Mouse (Mus musculus) G1E-ER4 (cell line): ENCODE results near the gene Far2. TPM values are rescaled to one million over a fixed set of nuclear protein-coding genes. Genes with fewer than 3 reads are reported as not detected.

Source experiments
- GATA1 ChIP-seq: IDR thresholded peaks from one replicate; pipeline ENCODE4 v1.8.0; 2012; ENCODE audit warnings: low read length, inconsistent platforms
- polyA plus RNA-seq: library from polyadenylated mRNA; stranded (reverse); fragments of >175 nt; gene quantifications from 2 replicates; pipeline ENCODE4 v1.2.3, GENCODE M21; 2012

Gene Far2
- polyA plus RNA-seq = 0.02 and 0.04 TPM in 2 replicates

DNA sequence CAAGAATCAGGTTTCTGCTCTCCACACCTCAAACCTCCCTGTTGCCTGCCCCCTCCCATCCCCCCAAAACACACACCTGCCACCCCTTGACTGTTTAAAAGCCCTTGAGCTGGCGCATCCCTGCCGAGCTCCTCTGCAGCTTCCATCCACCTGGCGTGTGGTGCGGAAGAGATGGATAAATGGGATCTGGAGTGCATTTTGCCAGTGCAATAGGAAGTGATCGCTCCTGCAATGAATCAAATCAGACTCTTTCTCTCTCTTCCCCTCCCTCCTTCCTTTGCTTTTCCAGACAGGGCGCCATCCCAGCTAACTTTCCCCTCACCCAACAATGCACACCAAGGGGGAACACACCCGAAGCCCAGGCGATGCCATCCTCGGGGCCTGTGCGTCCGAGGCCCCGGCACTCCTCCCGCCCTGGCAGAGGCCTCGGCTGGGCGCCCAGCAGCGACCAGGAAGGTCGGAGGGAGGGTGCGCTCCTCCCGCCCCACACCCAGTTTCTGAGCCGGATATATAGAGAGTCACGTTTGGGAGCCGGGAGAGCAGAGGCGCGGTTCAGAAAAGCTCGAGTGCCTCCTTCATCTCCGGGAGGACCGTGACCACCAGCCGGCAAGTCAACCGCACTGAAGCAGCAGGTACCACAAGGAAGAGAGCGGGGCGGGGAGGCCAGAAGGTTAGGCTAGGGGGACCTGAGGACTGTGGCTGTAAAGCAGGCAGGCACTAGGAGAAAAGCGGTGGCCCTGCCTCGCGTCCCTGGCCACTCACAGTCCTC lies at the start of gene Far2:
Gene Far2 (plus strand): TSS at position 379 of the 769 bp plus-strand sequence.
- no peak for TF ChIP-seq GATA1

DNA sequence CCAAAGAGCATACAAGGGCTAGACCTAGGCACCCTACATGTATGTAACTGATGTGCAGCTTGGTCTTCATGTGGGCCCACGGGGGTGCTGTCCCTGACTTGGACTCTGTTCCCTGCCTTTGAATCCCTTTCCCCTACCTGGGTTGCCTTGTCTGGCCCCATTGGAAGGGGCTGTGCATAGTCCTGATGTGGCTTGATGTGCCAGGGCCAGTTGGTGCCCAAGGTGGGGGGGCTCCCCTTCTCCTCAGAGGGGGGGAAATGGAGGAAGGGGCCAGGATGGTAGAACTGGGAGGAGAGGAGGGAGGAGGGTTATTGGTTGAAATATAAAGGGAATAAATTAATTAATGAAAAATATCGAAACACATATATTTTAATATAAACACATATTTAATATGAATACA lies 46.6 kb upstream of the Far2 start:
- no peak for TF ChIP-seq GATA1

DNA sequence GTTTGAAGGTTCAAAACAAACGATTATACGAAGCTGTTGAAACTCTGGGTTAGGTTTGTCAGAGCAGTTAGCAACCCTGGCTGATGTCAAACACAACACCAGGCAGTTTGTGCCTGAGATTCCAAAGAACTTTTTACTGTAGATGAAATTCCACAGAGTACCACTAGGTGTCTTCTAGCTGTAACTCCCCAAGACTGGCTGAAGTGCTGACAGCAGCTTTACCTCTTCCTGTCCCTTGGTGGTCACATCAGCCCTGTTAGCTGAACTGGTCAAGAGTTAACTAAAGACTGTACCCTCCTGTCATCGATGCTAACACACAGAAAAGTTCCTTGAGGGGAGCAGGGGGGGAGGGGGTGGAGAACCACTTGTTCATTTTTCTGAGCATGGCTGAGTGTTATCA lies 46.0 kb upstream of the Far2 start:
- TF ChIP-seq GATA1 = no peak

DNA sequence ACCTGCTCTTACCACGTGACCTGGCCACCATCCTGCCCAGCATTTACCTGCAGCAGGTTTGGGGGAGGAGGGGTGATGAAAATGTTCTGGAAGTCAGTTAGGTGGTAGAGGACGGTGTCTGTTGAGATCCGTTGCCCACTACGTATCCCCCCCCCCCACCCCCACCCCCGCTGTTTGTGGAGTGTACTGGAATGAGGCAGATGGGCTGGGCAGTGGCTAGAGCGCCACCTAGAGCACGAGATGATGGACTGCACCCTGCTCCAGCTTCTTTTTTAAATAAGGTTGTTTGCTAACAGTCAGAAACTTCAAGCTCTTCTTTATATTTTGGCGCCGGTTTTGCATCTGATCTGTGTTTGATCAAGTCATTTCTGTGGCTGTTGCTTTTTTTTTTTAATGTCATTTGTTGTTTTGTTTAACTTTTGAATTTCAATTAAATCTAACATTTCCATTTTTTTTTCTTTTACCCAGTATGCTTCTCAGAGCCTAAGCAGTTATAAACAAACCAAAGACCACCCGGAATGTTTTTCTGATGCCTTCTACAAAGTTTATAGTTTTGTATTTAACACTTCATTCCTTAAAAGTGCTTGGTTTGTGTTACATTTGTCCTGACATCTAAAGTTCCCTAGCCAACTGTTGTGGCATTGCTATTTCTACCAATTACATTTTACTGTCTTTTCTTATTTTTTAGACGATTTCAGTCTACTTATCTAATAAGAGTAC lies 40.8 kb upstream of the Far2 start:
- TF ChIP-seq GATA1 = no peak

DNA sequence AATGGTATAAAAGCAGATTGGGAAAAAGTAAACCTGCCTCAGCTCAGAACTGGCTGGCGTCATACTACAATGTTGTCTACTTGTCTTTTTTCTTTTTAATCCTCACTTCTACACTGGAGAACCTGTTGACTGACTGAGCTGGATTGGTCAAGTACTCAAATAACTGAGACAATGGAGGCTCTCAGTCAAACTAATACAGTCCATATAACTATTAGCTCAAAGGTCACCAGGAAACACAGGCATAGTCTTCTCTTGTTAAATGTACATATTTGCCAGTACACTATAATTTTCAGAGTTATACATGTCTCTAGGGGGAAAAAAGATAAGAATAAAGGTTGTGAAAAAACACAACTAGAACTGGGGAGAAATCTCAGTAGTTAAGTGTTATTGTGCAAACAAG lies 6.3 kb upstream of the Far2 start:
- TF ChIP-seq GATA1 = no peak

DNA sequence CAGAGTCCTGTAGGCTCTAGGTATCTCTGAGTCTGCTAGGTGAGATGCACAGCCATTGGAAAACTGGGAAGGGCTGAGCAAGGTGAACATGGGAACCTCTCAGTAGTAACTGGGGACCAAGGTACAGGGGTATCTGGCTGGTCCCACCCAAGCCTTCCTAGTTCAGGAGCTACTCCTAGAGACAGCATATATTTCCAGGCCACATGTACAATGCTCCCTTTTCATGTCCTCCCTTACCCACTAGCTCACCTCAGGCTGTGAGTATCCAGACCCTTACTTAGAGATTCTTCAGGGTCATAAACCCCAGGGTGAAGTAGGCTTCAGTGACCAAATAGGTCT lies 560 bp downstream of the Far2 start:
- no peak for TF ChIP-seq GATA1

DNA sequence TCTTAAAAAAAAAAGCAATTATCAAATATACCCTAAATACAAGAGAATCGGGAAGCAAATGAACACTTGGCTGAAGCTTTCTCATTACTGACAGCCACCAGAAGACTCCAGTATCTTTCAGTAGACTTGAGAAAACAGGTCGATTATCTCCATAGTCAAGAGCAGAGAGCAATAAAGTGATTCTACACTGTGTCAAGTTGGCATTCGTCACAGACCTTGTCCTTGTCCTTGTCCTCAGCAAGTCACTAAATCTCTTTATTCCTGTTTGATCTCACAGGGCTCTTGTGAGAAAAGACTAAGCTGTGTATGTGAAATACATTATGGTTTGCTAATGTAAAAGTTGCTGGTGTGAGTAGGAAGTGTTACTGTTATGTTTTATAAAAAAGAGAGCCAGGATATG lies 16.1 kb downstream of the Far2 start:
- TF ChIP-seq GATA1 = no peak

DNA sequence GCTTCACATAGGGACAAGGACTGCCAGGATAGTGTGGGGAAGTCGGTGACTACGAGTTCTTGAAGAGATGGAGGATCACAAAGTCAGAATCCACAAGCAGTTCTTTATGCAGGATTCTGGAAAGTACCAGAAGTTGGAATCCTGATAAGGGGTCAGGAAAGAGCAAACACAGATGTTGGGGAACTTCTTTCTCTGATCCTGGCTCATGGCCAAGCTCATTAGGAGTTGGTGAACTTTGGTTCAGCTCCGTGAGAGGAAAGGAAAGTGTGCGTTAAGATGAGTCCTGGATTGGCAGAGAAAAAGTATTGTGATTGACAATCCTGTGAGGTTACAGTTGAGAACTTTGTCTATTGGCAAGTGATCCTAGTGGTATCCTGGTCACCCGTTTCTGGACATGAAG lies 19.2 kb downstream of the Far2 start:
- TF ChIP-seq GATA1 = no peak

DNA sequence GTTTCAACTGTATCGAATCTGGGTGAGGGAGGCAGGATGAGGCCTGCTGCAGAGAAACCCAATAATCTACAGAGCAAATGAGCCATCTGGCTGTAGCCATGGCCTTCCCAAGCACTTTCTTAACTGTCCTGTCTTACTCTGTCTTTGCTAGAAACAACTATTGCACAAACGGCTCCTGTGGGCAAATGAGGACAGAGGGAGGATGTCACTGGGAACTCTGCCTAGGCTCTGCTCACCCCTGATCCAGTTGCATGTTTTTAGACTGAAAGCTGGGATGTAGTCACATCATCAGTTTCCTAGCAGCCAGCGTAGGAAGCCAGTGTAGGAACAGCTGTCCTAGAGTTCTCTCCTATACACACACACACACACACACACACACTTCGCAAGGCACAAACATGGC lies 21.7 kb downstream of the Far2 start:
- no peak for TF ChIP-seq GATA1

DNA sequence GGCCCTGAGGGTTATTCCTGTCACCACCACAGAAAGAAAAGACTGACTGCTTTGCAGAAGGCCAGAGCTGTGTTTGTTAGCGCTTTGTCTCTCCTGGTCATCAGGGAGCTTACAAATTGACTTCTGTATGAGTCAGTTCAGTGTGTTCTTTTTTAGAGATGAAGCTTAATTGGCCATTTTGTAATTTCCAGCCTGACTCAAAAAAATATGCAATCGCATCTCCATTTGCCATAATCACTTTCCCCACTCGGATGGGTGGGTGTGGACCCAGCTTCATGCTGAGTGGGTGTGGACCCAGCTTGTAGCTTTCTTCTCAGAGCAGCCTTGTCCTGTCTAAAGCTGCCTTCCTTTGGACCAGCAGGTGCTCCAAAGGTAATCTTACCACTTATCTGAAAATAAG lies 26.5 kb downstream of the Far2 start:
- no peak for TF ChIP-seq GATA1

DNA sequence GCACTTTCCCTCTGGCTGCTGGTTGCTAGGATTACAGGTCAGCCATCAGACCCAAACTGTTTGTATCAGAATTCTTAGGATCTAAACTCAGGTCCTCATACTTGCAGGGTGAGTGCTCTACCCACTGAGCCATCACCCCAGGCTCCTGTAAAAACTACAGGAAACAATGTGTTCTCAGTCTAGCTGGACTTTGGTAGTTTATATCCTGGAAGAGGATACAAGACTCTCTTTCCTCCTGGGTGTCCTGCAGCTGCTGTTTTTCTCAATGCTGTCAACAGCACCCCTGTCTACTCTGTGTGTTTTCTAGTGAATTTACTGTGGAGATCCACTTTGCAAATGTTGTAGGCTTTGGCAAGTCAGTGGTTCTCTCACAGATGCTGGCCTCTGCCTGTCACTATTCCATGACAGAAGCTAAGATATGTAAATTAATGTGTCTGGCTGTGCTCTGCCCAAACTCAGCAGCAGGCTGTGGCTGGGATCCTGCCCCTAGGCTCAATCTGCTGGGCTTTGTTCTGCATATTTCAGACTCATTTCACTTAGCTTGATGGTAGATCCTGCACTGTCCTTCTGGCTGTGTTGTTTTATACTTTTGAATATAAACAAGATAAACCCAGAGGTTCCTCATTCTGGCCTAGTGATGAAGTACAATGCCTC lies 27.3 kb downstream of the Far2 start:
- no peak for TF ChIP-seq GATA1

DNA sequence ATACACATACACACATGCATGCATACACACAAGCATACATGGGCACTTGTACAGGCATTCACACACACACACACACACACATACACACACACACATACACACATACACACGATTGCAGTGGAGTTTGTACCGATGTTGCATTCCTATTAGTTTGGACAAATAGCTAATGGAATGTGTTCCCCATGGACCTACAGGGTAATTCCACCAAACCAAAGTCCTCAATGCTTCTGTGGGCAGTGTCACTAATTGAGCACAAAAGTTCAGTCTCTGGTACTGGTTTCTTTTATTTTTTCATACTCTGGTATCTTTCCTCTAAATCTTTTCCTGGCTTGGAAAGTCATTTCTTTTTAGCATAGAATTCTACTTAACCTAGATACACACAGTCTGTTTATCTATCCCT lies 36.8 kb downstream of the Far2 start:
- no peak for TF ChIP-seq GATA1

DNA sequence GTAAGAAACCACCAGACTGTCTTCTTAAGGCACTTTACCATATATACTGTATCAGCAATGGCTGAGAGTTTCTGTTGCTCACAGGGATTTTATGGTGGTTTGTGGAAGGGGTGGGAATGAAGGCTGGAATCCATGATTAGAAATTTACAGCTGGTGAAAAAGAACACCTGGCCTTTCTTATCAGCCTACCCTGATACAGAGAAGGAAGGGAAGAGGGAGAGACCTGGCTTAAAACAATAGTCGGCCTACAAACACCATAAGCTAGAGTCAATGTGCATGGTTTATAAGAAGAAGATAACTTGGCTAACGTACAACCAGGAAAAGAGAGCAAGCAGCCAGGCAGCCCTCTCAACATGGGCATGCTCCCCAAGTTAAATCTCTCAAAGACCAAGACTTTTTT lies 37.3 kb downstream of the Far2 start:
- TF ChIP-seq GATA1 = no peak

DNA sequence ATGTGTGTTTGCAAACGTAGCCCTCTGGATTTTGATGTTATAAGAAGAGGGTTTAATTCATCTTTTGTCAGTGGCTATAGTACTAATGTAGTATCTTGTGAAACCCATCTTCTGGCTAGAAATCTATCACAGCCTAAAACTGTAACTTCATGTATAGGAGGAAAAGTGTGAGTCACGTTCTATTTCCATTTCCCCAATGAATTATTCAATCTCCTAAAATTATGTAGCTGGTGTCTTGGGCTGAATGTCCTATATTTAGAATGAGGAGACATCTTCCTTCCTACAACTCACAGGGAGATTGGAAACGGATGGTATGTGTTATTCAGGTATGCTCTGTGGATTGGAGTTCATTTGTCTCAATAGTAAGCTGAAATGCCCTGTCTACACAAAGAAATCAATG lies 50.0 kb downstream of the Far2 start:
- TF ChIP-seq GATA1 = no peak

DNA sequence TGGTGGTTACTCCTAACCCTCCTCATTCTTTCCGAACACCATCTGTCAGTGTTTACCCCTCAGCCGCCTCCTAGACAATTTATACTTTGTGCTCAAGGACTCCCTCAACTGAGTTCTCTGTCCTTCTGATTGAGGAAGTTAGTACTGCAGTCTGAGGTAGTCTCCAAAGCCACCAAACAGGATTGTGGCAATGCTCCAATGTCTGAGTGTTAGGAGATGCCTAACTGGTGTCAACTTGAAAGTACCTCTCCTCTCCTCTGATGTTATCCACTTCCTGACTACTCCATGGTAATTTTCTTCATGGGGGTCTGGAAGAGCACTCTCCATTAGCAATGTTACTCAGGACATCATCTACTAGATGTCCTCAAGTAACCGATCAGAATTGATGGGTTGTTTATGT lies 54.9 kb downstream of the Far2 start:
- no peak for TF ChIP-seq GATA1

DNA sequence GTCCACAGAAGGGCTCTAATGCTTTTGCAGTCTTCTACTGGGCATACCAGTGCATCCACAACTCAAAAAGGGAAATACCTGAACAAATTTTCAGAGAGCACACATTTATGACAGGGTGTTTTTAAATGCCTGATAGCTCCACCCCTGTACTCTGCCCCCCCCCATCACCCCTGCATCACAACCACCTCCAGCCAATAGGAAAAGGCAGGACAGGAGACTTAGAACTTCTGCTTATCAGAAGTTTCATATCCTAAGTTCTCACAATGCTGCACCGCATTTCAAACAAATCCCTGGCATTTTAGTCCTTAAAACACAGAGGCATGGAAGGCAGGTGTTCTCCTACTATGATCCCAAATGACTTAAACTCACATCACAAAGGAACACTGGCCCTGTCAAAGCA lies 55.4 kb downstream of the Far2 start:
- TF ChIP-seq GATA1 = no peak

DNA sequence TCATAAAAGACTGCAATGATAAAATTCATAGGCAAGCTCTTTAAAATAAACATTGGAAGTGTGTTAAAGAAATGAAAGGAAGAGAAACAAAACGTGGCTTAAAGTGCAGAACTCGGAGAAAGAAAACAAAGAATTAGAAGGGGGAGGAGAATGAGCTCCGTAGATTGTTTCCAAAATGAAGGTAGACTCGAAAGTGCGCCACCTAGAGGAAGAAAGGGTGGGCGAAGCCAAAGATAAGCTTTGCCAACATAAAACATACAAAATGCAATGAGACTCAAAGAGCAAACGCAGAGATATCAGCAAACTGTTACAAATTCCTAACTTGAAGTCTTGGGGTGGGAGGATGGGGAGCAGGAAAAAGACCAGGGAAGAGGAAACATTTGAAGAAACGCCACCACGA lies 57.2 kb downstream of the Far2 start:
- no peak for TF ChIP-seq GATA1

DNA sequence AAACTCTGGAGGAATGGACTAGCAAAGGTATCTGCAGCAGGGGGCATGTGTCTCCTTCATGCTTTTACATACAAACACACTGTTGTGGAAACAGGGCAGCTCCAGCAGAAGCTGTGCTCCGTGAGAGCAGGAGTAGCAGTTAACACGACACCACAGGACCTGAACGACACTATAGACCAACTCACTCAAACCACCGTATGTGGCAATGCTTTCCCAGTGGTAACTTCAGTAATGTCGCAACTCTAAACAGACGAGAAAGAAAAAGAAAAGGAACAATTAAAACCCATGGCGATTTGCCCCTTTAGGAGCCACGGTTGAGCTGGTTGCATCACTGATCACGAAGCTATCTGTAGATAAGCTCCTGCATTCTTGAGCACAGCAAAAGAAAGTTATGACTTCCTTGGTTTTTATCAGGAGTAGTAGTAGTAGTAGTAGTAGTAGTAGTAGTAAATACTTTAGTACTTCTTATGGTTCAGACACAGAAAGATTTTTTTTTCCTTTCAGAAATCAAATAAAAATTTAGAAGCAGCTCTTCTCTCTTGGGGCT lies 58.7 kb downstream of the Far2 start:
- no peak for TF ChIP-seq GATA1
